Mouse (Mus musculus) frontal cortex, adult (tissue): ENCODE measurements around the gene Prr7.
"Not testable (repeated sequence)": the region's sequence is repeated elsewhere in the genome, so short reads cannot be mapped to it uniquely, and the experiment has no call there.

Experiments
- ATAC-seq: cut with Nextera tagmentation; 2 replicates; pipeline ENCODE4 v1.9.2; 2017; ENCODE audit warnings: mild to moderate bottlenecking, moderate library complexity, mixed read lengths; ENCODE audit not compliant: low TSS enrichment

Prr7 gene

DNA sequence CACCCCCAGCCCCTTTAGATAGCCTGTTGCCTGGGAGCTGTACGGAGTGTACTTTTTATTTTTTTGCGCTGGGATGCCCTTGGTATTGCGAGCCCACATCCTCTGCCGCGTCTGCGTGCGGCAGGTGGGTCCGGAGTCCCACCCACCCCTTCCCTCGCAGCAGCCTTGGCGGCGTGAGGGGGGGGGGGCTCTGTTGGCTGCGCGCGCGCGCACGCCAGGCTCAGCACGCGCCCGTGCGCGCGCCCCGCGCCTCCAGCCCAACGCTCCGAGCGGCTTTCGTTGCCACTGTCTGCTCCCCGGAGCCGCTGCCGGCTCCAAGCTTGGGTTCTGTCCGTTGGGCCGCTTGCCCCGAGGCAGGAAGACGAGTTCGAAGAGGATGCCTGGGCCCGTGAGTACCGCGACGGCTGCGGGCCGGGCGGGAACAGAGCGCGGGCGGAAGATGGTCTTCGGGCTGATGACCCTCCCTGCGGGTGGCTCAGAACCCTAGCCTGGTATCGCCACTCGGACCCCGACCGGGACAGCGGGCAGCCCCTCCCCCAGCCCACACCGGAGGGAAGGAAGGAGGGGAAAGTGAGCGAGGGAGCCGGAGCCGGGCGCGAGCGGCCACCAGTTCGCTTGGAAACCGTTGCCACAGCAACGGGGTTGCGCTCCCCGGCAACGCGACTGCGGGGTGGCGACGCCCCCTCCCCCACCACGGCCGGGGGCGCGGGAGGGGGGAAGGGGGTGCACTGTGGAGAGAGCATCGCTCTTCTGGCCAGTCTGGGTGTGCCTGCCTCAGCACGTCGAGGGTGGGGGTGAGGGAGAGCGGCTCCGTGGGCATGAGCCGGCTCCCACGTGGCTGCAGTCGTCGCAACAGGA, at the start of gene Prr7:
Gene Prr7 (plus strand): TSS at position 241 of the 858 bp plus-strand sequence.
- ATAC-seq = peak; percentile 58

DNA sequence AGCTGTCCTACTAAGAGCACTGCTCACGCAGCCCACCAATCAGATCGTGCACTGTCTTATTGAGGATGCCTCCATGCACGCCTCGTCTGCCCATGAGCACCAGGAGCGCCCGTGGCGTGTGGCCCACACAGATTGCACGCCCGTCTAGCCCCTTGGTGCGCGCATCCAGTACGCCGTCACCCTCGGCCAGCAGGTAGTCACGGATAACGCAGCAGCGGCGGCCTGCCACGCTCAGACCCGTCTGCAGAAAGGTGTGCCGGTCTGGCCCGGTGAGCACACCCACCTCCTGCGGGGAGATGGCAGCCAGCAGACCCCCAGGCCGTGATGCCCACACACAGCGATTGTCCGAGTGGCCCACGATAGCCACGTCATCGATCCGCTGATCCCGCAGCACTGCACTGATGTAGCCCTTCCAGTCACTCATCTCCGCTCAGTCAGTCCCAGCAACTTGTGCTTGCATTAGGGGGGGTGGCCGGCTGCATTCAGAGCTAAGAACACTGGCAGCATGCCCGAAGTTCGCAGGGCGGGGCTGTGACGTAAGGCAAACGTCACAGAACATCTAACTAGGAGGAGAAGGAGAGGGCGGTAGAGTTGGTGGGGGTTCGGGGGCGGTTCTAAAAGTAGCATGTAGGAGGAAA, 49.2 kb upstream of the Prr7 start, which contains the start of gene Pfn3:
Gene Pfn3 (minus strand): TSS at position 490 of the 638 bp plus-strand sequence.
- ATAC-seq = peak; percentile 50; the same call in 1 of the 2 replicates

DNA sequence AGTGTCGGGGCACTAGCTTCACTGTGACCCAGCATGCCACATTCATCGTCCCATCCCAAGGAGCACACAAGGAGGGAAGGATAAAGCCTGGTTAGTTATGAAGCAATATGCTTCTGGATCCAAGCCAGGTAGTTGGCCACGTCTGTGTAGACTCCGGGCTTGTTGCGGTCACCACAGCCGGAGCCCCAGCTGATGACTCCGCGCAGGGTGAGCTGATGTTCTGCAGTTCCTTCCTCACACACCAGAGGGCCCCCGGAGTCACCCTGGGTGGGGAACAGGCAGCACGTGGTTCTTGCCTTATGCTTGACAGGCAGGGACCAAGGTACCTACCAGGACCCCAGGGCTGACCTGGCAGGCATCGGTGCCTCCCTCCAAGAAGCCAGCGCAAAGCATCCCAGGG, 46.1 kb upstream of the Prr7 start:
- ATAC-seq = peak; percentile 71

DNA sequence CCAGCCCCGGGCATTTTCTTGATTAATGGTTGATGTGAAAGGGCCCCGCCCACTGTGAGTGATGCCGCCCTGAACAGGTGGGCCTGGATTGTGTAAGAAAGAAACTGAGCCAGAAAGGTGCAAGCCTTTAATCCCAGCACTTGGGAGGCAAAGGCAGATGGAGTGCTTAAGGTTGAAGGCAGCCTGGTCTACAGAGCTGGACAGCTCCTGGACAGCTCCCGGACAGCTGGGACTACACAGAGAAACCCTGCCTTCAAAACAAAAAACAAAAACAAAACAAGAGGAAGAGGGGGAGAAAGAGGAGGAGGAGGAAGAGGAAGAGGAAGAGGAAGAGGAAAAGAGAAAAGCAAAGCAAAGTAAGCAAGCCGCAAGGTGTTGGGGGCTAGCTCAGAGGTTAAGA, 44.9 kb upstream of the Prr7 start:
- no peak for ATAC-seq

DNA sequence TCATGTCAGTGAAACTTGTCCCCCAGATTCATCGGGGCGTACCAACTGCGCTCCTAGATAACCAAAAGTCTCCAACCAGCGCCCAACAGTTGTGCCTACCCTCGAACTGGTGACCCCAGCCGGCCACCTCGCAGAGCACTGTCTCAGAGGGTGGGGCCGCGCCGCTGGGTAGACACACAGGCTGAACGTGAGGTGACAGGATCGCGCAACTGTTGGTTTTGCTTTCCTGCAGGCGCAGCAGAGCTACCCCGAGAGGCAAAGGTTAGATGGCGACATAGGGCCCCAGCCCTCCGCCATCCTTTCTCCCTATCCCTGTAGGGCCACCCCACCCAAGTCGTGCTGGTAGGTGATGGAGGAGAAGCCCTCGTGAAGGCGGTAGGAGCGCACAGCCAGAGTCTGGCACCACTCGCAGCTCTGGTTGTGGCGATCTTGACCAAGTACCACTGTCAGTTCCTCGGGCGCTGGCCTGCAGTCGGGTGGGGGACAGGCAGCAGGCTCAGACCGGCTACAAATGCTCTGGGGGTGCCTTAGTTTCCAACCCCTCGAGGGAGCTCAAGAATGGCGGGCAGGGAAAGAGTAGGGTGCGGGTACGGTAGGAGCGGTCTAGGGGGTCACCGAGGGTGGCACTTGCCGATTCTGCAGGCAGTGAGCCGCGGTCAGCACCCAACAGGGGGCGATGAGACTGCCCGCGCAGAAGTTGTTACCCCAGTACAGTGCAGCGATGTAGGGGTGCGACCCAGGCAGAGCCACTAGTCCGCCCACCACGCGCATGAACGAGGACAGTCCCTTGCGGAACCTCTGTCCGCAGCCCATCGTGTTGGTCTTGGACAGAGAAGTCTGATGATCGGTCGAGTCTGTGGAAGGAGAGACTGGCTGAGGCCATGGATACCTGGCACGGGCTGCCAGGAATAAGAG, 43.8 kb upstream of the Prr7 start:
- 0 out of 2 replicates have a peak, but pooled peaks have one; percentile 7 for ATAC-seq

DNA sequence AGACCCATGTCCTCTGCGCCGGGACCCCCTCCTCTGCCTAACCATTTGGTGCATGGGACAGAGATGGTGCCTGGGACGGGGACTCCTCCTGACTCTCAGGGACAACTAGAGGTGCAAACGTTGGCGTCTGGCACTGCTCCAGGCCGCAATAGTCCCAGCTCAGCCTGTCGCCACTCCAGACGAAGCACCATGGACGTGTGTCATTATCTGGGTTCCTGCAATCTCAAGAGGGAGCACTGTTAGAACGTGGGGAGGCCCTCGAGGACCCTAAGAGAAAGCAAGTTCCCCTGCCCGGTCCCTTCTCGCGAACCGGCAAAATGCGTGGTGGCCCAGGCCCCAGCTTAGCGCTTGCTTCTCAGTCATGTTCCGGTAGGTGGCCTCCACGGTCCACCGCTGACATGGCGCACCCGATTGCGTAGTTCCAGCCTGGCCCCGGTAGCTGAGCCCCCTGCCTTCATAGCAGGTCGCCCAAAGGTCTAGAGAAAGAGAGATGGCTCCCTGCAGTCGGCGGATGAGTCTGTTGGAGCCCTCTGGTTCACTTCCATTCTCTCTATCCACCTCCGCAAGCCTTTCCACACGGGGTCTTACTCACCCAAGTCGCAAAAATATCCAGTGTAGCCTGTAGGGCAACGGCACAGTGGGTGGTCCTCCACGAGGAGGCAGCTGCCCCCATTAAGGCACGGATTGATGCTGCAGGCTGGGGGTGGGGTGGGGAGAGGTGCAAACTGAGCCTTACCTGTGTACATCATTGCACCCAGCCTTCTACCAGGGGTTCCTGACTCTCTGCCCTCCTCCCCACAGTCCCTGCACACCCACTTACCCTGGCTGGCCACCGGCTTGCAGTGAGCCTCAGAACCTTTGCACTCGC, 42.9 kb upstream of the Prr7 start:
- ATAC-seq = peak; percentile 71

DNA sequence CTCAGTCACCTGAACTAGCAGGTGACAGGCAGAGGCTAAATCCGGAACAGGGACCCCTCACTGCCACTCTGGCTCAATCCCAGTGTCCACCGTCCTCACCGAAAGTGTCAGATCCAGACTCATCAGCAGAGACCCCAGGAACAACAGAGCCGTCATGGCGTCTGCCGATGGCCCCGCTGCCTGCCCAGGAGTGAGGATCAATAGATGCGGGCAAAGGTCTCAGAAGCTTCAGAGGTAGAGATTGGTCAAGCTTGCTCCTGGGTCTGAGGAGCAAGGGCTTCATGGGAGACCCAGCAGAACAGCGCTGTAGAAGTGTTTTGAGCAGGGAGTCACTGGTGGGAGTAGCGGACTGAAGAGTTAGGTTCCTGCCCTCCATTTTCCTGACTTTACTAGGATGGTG, 37.5 kb upstream of the Prr7 start, which contains the start of gene F12:
Gene F12 (minus strand): TSS at position 181 of the 400 bp plus-strand sequence.
- no peak for ATAC-seq

DNA sequence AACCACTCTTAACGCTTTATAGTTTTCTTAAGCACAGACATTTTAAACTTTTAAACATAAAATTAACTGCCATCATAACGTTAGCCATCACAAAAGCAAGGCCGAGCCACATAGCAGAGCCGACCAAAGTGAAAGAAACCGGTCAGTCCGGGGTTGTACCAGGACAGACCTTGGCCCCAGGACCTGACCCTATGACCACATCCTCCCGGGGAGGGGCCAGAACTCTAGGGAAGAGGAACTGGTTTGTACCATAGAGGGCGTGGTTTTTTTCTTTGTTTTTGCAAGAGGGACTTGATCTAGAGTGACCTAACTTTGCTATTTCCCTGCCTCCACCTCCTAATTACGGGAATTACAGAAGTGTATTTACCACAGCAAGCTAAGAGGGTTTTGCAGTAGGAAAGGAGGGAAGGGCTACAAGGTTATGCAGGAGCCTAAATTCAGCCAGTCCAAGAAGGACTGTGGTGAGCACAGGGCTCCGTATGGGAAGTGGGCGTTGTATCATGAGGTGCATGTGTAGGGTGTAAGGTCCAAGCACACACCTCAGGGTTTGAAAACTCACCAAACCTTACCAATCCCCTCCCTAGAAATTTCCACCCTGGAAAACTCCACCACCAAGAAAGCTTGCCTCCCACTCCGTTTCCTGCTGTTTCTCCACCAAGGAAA, 34.7 kb upstream of the Prr7 start:
- no peak for ATAC-seq

DNA sequence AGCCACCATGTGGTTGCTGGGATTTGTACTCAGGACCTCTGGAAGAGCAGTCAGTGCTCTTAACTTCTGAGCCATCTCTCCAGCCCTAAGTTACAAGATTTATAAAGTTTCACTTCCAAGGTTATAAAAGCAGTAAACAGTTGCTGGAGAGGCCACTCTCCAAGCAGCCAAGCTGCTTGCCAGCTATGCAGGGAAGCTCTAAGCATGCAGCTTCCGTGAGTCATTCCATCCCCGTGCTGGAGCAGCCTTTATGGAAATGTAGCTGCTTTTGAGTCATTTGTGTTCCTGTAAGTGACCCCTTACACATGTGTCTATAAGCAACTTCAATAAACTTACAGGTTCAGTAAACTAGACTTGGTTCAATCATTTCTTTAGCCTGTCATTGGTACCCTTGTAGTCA, 33.5 kb upstream of the Prr7 start:
- ATAC-seq = no peak; the same call in 1 of the 2 replicates

DNA sequence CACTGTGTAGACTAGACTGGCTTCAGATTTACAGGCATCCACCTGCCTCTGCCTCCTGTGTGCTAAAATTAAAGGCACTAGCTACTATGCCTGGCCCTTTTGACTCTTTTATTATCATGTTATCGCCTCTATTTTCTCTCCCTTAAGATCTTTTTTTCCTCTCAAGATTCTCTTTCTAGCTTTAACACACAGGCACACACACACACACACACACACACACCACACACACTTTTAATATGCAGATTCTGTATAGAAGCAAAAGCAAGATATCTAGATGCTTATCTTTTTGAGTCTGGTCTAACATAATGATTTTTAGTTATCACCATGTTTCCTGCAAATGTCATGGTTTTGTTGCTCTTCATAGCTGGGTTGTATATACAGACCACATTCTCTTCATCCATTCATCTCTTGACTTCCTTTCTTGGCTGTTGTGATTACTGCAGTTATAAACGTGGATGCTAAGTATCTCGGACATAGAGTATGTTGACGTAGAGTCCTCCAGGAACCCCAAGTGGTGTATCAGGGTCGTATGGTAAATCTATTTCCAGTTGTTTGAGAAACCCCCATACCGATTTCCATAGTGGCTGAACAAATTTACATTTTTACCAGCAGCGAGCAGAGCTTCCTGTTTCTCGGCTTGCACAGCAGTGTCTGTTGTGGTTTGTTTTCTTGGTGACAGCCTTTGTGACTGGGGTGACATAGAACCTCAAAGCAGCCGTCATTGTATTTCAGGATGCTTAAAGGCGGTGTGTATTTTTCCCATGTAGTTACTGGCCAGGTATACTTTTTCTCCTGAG, 32.0 kb upstream of the Prr7 start:
- ATAC-seq = no peak

DNA sequence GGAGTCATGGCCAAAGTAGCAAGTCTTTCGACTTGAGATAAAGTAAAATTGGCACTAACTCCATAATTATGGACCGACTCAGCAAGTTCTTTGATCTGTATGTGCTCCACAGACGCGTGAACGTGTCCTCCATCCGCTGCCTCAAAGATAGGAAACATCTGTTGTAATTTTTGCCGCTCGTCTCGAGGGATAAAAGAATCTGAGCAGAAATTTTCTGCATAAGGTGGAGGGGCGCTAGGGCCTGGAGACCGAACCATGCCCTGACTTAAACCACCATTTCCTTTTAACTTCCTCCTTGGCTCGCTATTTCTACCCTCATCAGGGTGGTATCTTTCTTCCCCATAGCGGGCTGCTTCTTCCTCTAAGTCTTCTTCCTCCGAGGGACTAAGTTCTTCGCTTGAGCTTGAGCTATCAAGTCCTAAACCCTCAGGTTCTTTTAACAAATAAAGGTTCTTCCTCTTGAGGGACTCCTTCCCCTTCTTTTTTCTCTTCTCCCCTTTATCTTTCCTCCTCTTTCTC, 26.9 kb upstream of the Prr7 start:
- not testable (repeated sequence) for ATAC-seq

DNA sequence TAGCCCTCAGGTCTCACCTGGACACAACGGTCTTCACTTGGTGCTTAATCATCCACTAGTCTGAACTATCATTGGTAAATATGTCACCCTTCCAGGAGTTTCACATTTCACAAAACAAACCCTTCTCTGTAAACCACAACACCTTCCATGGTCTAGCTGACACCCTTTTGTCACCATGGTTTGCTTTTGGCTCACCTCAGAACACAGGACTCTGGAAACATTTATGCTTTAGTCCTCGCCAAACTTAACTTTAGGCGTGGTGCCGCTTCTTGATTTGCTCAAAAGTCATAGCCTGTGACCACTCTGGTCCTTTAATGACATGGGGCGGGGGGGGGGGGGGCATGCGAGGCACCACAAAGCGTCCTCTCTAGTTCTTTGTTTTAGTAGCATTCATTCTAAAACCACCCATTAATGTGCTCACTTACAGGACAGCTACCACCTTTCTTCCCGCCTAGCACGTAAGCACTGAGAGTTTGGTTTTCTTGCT, 20.2 kb upstream of the Prr7 start:
- no peak for ATAC-seq

DNA sequence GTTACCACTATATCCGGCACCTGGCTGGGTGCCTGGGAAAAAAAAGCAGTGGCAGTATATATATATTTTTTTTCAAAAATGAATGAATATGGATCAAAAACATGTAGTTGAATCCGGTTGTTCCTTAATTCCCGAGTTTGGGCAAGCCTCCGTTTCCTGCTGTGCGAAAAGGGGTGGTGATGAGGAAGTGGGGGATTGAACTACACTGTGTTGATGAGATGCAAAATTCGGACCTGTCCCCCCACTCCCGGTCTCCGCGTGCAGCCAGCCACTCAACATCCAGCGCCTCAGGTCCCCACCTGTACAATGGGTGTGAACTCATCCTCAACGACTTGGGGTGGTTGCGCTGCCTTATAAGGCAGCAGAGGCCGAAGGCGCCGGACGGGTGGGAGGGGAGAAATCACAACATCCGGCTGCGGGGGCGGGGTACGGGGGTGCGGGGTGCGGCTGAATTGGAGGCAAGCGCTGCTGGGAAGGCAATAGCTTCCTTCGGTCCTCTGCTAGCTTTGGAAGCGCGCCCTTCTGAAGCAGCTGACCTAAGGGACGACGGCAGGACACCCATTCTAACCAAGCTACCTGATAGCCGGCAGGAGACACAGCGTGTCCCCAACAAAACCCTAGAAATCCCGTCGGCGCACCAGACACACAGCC, 19.7 kb upstream of the Prr7 start:
- ATAC-seq = peak; percentile 25

DNA sequence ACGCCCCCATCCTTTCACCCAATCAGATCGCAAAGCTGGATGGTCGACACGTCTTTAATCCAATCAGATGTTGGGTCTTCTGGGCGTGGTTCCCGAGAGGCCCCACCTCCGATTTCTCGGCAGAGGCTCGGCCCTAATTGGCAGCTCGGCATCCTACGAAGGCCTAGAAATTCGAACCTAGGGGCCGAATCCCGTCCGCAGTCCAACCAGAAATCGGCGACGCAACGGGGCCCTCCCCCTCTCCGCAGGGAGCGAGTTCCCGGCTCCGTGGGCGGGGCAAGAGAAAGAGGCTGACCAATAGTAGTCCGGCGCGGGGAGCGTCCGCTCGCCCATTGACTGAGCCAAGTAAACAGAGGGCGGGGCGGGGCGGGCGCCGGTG, 19.1 kb upstream of the Prr7 start, which contains the start of gene Grk6:
Gene Grk6 (plus strand): TSS at position 136 of the 379 bp plus-strand sequence.
- ATAC-seq = peak; percentile 93

DNA sequence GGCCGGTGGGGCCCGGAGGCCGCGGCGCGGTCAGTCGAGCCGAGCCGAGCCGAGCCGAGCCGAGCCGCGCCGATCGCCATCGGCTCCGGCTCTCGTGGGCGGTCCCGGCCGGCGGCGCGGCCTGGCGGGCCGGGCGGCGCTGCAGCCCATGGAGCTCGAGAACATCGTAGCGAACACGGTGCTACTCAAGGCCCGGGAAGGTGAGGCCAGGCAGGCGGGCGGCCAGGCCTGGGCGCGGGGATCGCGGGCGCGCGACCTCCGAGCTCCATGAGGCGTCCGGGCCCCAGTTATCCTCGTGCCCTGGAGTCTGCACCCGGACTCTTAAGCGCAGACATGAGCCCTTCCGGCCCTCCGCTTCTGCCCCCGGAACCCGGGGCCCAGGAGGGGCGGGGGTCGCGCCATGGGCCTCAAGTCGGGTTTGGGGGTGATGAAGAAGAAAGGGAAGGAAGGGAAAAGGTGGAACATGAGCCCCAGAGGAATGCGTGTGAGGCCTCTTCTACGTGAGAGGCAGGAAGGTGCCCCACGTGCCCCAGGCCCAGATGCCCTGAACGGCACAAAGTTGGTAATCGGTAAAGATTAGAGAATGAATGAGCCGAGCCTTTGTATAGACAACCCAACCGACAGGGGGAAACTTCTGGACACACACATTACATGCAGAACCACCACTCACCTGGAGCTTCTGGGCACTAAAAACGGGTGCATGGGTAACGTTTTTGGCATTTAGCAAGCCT, 18.5 kb upstream of the Prr7 start:
- ATAC-seq = peak; percentile 36; the same call in 1 of the 2 replicates

DNA sequence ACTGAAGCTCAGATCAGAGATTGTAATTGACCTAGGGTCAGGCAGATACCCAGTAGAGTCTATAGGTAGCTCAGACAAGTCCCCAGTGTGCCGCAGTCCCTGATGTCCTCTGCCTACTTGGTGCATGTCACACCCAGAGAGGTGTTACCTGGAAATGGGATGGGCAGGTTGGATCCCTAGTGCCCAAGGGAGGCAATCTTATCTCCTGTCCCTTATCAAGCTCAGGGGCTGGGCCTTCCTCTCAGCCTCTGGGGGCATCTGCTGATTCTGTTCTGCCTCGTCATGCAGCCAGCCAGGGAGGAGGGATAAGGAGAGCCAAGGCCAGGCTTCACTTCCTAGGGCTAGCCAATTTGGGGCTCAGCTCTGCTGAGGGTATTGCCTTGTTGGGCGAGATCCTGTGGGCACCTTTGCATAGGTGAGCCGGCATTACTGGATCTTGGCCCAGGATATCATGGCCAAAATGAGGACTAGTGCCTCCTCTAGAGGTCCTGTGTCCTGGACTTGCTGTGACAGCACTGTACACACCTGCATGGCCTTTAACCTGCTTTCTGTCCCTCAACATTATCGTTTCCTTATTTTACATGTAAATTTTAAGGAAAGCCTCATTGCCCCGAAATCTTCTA, 17.5 kb upstream of the Prr7 start:
- no peak for ATAC-seq

DNA sequence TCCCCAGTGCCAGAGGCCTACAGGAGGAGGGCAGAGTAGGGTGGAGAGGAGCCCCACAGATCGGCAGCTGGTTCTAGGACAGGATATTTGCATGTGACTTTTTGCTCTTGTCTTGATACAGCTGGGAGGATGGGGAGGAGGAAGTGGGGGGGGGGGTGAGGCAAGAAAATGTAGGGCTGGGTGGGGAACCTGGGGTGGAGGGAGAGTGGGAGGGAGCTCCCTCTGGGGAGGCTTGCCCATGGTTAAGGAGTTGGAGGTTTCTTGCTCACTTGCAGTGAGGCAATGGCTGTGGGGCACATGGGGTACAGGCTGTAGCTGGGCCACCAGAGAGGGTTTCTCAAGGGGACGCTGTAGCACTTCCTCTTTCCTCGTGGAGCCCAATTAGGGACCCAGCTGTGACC, 16.5 kb upstream of the Prr7 start:
- no peak for ATAC-seq
